Mouse (Mus musculus) spleen, postnatal 4 days (tissue): ENCODE measurements around the gene Baiap2l1.

Experiments
- DNase-seq, 2 experiments: peaks; one replicate each; pipeline ENCODE4 v3.0.0; 2022; ENCODE audit warnings: low spot score in 2 of 2

Baiap2l1 gene

DNA sequence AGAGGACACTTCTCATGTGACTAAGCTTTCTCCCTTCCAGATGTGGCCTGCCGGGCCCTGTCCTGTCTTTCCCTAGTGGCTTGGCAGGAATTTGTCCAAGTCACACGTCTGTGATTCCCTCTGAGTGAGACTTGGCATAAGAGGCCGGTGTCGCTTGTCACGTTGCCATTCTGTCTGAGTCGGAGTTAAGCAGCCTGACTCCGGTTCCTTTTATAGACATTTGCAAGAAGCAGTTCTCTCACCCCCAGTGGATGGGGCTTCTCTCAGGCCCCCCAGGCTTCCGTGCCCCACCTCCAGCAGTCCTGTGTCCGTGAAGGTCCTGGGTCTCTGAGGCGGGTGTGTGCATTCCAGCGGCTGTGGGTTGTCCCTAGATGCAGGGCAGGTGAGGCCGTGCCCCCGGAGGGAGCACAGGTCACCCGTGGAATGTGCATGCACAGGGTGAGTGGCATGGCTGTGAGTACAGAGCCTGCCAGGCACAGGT, 99.7 kb downstream of the Baiap2l1 start:
- no peak for DNase-seq

DNA sequence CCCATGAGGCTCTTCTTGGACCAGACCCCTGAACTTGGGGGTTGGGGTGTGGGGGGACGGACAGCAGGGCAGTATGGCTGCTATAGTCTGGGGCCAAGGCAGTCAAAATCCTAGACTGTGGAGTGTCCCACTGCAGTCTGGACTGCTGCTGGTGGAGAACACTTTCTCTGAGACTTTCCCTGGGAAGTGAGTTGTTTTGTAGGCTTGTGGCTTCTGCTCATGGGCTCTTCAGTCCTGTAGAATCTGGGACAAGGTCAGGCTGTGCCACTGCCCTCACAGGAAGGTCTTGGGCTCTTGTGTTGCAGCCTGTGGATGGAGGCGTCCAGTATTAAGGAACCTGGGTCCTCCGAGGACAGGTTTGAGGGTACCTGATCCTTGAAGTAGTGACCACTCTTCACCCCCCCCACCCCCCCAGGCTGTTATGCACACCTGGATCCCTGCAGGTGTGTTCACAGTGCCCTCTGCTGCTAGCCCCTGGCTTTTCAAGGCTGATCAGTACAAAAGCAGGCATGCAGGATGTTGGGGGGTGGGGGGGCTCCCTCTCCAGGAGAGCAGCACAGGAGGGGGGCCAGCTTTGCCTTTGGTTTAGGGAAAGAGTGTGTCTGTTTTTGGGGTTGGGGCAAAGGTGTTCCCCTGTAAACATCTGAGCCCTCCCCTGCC, 100.3 kb downstream of the Baiap2l1 start:
- no peak for DNase-seq

GRCm38 (mm10) chr5:144256888-144257287, 101.0 kb downstream of the Baiap2l1 start:
- no peak for DNase-seq

- no peak for DNase-seq
These were observed 101.4 kb downstream of the Baiap2l1 start for GRCm38 (mm10) chr5:144256541-144256870.

- peak; percentile 44 to 77 for DNase-seq
These were observed 102.0 kb downstream of the Baiap2l1 start for GRCm38 (mm10) chr5:144255632-144256540.

GRCm38 (mm10) chr5:144254811-144255631, 102.9 kb downstream of the Baiap2l1 start:
- peak; percentile 85 to 91 for DNase-seq

- DNase-seq: peak in 1 of 2 experiments; percentile 61
These were observed 103.6 kb downstream of the Baiap2l1 start for GRCm38 (mm10) chr5:144254122-144254810.

GRCm38 (mm10) chr5:144253212-144253611, 104.7 kb downstream of the Baiap2l1 start:
- no peak for DNase-seq

GRCm38 (mm10) chr5:144251876-144252577, 105.9 kb downstream of the Baiap2l1 start:
- DNase-seq: no peak

DNA sequence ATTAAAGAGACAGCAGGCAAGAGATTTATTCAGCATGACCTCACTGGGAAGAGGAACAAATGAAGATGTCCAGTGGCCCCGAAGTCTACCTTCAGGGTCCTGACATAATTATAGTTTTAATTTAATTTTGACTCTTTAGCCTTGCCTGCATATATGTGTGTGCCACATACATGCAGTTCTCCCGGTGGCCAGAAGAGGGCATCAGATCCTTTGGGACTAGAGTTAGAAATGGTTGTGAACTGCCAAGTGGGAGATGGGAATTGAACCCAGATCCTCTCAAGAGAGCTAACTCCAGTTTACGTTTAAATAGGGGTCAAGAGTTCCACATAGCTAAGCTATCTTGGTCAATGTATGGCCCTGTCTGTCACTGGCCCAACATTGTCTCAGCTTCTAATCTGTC, 108.0 kb downstream of the Baiap2l1 start:
- no peak for DNase-seq

- DNase-seq: no peak
These were observed 109.9 kb downstream of the Baiap2l1 start for GRCm38 (mm10) chr5:144247906-144248585.

DNA sequence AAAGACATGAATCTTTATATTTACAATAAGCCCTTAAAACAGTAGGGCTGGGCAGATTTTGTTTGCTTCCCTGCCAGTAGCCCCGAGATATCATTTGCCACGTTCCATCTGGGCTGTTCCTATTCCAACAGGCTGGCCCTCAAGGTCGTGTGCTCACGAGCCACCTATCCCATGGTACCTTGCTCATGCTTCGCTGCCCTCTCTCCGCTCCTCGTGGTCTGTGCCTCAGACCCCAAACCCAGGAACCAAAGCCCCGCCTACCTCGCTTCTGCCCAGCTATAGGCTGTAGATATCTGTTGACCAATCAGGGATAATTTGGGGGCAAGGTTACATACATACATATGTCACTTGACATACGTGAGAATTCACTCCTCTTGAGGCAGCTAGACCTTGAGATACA, 110.6 kb downstream of the Baiap2l1 start:
- no peak for DNase-seq

DNA sequence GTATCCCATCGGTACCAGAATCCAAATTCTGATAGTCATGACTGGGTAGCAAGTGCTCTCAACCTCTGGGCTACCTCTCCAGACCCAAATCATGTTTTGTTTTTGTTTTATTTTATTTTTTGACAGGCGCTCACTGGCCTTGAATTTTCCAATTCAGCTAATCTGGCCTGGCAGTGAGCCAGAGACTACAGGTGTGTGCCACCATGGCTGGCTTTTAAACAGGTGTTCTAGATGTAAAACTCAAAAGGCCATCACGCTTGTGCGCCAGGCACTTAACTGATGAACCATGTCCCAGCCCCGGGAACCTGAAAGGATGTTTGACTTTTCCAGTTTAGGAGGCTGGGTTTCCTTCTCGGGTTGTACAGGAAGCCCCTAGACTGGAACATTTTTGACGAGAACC, 111.2 kb downstream of the Baiap2l1 start:
- no peak for DNase-seq

DNA sequence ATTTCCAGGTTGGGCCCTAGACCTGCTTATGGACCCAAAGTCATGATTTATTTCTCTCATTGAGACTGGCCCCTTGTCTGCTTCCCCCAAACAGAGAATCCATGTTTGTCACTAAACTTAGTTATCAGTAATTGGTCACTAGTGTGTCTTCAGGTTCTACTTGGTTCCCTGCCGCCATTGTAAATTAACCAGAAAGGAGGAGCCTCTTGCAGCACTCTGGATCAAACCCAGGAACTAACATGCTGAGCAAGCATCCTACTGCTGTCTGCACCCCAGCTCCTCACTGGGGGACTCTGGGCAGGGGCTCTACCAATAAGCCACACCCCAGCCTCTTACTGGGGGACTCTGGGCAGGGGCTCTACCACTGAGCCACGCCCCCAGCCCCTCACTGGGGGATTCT, 112.3 kb downstream of the Baiap2l1 start:
- no peak for DNase-seq

GRCm38 (mm10) chr5:144243901-144244487, 113.9 kb downstream of the Baiap2l1 start, which contains the start of gene Bri3:
Bri3 (plus strand) TSS chr5:144244437.
- no peak for DNase-seq

DNA sequence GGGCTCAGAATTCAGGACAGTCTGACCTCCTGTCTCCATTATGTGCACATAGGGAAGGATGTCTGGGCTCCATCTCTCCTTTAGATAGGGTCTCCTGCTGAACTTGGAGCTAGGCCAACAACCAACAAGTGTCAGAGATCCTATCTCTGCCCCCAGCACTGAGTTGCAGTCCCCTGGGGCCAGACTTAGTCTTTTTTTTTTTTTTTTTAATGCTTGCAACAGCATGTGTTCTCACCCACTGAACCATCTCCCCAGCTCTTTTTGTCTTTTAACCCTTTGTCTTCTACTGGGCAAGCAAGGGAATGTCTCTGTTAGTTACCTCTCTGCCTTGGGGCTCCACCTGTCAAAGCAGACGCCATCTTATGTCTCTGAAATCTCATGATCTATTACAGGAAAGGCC, 118.9 kb downstream of the Baiap2l1 start:
- no peak for DNase-seq

DNA sequence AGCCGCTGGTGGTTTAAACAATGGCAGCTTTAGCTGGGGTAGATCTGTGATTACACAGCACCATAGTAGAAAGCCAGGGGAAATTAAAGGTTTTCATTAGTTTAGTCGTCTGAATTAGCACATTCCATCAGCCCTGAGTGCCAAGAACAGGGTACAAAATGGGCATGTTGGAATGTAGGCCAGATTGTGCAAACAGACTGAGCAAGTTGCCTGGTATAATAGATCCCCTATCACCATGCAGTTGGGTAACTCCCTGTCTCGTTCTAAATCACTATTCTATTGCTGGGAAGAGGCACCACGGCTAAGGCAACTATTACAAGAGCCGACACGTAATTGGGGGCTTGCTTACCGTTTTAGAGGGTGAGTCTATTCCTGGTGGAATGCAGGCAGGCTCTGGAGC, 123.2 kb downstream of the Baiap2l1 start:
- DNase-seq: no peak

- no peak for DNase-seq
These were observed 123.7 kb downstream of the Baiap2l1 start for GRCm38 (mm10) chr5:144234222-144234621.

- no peak for DNase-seq
These were observed 125.4 kb downstream of the Baiap2l1 start for GRCm38 (mm10) chr5:144232531-144232930.

- no peak for DNase-seq
These were observed 126.5 kb downstream of the Baiap2l1 start for GRCm38 (mm10) chr5:144231410-144231809.
